Mouse (Mus musculus): Measurements from ENCODE around the gene Zfp869. TPM values are rescaled to one million over a fixed set of nuclear protein-coding genes. Genes with fewer than 3 reads are reported as not detected.
"Not testable (repeated sequence)": the region's sequence is repeated elsewhere in the genome, so short reads cannot be mapped to it uniquely, and the experiment has no call there.

The Zfp869 gene
- 10 to 100 TPM; 20.8 to 23.9 (median 23.1) TPM for total RNA-seq (2022)

DNA sequence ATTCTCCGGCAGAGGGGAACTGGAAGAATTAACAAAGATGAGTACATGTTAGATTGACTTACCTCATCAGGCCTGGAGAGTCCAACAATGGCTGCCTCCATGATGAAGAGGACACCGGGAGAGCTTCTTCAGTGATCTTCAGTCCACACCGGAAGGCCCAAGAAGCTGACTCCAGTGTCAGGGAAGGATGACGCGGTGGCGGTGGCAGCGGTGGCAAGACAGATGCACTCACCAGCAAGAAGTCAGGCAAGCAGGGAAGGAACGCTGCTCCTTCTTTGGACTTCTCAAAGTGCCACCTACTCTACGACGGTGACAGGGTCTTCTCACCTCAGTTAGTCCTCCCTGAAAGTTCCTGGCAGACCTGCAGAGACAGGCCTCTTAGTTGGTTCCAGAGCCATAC, at the start of gene Zfp869:
Zfp869 (minus strand) TSS at position 101 of the 400 bp plus-strand sequence.
- not testable (repeated sequence) for DNase-seq (ENCODE audit: low spot score in 2 of 2)

DNA sequence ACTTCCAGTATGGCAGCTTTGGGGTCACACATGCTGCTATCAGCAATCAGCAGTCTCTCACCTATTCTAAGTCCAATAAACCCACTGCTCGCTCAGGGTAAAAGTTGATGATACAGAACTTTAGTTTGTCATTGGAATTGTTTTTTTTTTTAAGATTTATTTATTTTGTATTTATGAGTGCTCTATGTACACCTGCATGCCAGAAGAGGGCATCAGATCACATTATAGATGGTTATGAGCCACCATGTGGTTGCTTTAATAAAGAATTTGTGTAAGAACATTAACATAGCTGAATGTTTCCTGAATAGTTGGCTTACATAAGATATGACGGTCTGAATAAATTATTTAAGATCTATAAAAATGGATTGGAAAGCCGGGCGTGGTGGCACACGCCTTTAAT, 47.8 kb upstream of the Zfp869 start:
- no peak for DNase-seq (ENCODE audit: low spot score in 2 of 2)

DNA sequence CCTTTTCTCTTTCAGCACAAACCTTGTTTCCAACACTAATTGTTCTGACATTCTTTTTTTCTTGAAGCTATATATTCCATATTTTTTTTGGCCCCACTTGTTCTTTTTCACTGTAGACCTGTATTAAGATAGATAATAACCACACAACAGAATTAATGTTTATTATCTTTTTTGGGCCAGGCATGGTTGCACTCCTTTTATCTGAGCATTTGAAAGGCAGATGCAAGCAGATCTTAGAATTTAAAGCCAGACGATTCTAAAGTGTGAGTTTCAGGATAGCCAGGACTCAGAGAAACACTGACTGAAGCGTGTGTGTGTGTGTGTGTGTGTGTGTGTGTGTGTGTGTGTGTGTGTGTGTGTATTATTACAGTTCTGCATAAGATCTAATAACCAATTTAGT, 41.9 kb upstream of the Zfp869 start:
- no peak for DNase-seq (ENCODE audit: low spot score in 2 of 2)

DNA sequence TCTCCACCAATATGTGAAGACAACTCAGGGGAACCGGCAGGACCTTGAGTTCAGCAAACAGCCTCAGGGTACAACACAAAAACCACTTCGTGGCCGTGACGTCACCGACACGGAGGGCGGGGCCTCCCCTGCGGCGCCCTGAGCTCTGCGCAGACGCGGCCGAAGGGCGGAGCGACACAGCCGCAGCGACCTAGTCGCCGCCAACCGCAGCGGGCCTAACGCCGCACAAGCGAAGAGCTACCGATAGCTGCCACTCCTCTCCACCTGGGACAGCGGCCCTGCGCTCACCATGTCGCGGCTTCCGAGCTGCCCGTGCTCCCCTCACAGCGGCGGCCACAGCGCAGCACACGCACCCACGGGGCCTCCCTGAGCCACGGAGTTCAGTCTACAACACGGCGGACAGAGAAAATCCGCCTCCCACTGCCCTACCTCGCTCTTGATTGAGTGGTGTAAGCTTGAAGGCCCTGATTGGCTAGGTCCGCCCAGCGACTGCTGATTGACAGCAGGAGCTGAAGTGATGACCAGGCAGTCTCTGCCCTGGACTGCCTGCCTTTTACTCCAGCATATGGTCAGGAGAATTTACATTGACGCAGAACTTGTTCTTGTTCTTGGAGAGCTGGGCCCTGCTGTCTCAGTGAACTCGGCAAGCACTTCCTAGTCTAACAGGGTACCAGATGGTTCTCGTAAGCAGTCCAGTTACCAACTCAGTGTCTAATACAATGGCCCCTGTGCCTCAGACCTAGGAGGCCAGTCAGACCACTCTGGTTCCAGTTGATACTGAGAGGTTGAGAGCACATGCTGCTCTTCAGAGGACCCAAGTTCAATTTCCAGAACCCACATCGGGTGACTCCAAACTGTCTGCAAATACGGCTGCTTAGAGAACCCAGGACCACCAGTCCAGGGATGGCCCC, 39.3 kb upstream of the Zfp869 start, which contains the start of gene Zfp963:
Zfp963 (minus strand) TSS at position 427 of the 911 bp plus-strand sequence.
- peak; percentile 89 to 93 for DNase-seq (ENCODE audit: low spot score in 2 of 2)

DNA sequence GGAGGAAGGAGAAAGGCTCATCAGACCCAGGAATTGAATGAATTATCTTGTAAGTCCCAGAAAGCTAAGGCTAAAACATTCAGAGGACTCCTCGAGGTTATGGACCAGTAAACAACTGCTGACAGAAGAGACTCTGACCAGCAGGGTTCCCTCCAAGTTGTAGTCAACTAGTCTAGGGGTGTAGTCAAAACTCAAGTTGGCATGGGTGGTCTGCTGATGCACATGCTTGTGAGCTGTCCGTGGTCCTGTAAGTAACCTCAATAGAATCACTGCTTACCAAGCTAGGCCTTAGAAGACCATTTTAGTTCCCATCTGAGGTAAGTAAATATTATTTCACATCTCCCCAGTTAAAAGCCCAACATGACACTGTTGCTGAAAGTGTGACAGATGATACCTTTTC, 30.7 kb upstream of the Zfp869 start:
- DNase-seq (ENCODE audit: low spot score in 2 of 2) = no peak

DNA sequence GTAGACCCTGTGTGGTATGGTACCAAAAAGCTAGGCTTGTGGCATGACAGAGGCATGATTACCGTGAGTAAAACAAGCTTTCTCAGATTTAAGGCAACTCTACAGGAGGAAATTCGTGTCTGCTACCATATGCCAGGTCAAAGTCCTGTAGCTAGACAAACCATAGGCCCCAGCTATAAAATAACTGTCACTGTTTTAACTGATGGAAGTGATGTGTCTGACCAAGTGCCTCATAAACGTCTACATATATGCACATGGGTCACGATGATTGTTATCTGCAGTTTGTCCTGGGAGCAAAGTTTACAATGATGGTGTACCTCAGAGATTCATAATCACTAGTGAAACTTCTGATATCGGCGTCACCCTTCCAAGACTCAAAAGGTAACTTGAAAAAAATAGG, 30.2 kb upstream of the Zfp869 start:
- DNase-seq (ENCODE audit: low spot score in 2 of 2) = no peak

DNA sequence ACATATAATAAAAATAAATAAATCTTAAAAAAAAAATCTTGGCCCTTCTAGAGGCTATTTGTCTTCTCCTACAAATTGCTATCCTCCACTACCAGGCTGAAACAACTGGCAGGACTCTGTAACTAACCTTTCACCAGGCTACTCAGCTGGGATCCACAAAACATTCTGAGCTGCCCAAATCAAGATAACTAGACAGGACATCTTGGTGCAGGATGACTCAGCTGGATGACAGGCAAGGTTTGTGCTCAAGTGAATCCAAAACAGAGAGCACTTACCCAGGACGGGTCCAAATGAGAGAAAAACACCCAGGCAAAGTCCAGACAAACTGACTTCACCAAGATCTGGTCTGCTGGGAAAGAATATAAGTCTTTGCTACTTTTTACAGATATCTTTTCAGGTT, 25.0 kb upstream of the Zfp869 start:
- DNase-seq (ENCODE audit: low spot score in 2 of 2) = no peak

DNA sequence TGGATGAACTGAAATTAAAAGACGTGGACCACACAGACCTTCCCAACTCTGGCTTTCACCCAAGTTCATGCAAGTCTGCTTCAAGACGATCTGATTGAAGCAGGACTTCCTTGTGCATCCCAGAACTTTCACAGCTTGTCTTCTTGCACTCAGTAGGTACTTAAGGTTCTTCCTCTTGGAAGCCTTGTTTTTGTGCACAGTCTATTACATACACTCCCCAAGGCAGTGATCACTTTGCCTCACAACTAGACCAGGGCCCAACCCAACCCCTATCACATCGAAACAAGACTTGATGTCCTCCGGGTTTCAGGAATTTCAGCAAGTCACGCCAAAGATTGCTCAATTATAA, 6.7 kb upstream of the Zfp869 start:
- DNase-seq (ENCODE audit: low spot score in 2 of 2) = no peak

DNA sequence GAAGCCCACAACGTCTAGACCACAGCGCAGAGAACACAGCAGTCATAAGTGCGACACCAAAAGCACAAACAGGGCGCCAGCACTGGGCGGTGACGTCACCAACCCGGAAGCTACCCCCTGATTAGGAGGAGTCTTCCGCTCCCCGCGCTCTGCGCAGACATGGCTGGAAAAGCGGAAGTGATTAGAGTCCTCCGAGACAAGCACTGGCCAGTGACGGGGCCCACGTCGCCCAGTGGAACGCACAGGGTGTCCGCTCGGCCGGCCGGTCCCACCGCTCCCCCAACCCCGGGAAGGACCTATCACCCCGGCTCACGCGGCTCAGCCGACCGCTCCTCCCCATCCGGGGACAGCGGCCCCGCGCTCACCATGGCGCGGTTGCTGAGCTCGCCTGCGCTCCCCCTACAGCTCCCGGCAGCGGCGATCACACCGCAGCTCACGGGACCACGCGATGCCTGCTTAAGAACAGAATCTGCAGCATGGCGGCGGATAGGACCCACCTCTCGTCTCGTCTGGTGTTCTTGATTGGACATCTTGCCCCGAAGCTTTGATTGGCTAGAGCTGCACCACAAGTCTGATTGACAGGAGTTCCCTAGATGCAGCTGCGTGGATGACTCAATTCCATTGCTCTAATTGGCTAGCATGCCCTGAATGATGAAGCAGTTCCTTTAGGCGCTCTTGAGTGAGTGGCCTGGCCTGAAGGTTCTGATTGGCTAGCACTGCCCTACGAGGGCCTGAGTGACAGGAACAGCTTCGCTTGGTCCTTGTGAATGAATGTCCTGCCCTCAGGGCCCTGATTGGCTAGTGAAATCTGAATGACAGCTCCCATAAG, 6.1 kb upstream of the Zfp869 start:
- DNase-seq (ENCODE audit: low spot score in 2 of 2) = peak; percentile 98 to 100

DNA sequence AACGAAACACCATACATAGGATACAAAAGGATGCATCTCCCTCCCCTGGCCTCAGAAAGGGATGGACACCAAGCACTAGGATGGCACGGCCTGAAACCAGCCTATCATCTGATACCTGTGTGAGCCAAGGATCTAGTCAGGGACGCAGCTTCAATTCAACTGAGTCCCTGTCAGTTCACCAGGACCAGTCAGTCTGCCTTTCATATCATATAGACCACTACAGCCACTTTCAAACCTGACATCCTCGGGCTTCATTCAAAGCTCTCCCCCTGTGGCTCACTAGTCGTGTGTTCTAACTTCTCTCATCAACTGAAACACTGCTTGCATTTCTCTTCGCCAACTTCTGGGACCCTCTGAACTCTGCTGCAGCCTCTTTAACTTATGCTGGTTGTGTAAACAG, 4.8 kb upstream of the Zfp869 start:
- no peak for DNase-seq (ENCODE audit: low spot score in 2 of 2)

DNA sequence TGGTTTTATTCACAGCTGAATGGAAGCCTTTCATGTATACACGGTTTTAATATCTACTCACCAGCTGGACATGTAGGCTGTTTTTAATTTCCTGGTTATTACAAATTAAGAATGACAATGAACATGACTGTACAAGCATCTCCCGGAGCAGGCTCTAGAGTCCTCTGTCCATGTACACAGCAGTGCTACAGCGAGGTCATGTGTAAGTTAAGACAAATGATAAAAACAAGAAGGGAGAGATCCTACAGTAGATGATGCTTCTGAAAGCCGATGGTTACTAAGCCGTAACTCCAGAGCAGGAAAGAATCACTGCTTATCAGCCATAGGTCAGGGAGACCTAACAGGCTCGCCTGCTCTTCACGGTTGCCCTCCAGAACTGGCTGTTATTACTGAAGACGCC, 3.0 kb upstream of the Zfp869 start:
- no peak for DNase-seq (ENCODE audit: low spot score in 2 of 2)

DNA sequence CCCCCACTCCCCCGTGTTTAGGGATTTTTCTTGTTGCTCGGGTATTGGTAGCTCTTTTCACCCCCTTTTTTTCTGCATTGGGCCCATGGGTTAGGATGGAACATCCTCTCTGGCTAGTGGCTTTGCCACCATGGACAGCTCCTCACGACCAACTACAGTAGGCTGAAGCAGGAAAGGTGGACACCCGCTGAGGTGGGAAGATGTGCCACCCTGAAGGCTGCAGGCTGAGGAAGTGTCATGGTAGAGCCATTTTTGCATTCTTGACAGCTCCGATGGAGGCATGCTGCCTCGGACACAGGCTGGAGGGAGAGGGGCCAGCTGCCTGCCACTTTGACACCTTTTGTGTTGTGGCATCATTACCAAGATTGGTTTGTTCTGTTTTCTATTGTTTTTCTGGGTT, 8.7 kb downstream of the Zfp869 start:
- no peak for DNase-seq (ENCODE audit: low spot score in 2 of 2)

DNA sequence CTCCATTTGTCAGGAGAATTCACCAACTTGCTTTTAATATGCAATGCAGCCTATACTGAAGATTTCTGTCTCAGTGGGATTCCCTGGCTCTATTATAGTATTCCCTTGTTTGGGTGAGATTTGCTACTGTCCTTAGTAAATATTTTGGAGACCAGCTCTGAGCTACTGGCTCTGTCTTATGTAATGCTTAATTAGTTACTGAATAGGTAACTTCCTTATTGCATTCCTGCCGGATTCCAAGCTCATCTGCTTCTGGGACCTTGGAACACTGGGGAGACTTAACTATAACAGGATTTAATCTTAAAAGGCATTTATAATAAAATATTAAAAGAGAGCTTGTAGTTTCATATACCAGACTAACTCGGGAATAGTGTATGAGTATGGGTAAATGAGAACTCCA, 45.5 kb downstream of the Zfp869 start:
- not testable (repeated sequence) for DNase-seq (ENCODE audit: low spot score in 2 of 2)

DNA sequence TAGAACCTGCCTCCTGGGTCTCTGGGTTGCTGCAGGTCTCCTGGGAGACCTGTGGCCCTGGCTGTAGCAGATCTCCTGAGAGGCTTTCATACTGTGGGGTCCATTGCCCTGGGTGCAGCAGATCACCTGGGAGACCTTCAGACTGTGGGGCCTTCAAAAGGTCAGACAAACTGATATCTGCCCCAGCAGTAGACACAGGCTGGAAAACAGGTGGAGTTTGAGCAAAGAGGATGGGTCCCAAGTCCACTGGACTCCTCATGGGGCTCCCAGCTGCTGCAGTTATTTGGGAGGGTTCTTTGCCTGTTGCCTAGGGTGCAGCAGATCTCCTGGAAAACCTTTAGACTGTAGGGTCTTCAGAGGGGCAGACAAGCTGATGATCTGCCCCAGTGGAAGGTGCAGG, 49.2 kb downstream of the Zfp869 start:
- no peak for DNase-seq (ENCODE audit: low spot score in 2 of 2)

Other genes with a start within 250 kb of the Zfp869 start
- gene Gm7697, start 187.7 kb downstream of the Zfp869 start, total RNA-seq (2022) = under 1 TPM in 1 of 4 experiments, not detected in 3; 0.18 TPM
- 10 to 100 TPM; 14.9 to 21.2 (median 17.7) TPM for gene Zfp868, start 85.2 kb downstream of the Zfp869 start, total RNA-seq (2022)
- gene Zfp964, start 56.2 kb downstream of the Zfp869 start, total RNA-seq (2022) = 1 to 10 TPM; 4.4 to 6.8 (median 5.4) TPM
- 1 to 10 TPM; 2.9 to 5.2 (median 3.6) TPM for gene Zfp963, start 39.2 kb upstream of the Zfp869 start, total RNA-seq (2022)
- gene Gm20422, start 64.2 kb upstream of the Zfp869 start, total RNA-seq (2022) = 1 to 10 TPM; 1.7 to 2.9 (median 2.1) TPM
- 10 to 100 TPM; 37.5 to 40.3 (median 38.9) TPM for gene Atp13a1, start 80.4 kb upstream of the Zfp869 start, total RNA-seq (2022)
- 10 to 100 TPM; 26.2 to 36.6 (median 31.0) TPM for gene Zfp866, start 80.5 kb upstream of the Zfp869 start, total RNA-seq (2022)
- gene Gmip, start 98.0 kb upstream of the Zfp869 start, total RNA-seq (2022) = 10 to 100 TPM; 15.1 to 28.6 (median 18.1) TPM
- under 1 TPM; 0.49 to 0.69 (median 0.66) TPM for gene Lpar2, start 111.7 kb upstream of the Zfp869 start, total RNA-seq (2022)
- 10 to 100 TPM; 15.7 to 22.4 (median 20.7) TPM for gene Pbx4, start 121.8 kb upstream of the Zfp869 start, total RNA-seq (2022)
- gene Cilp2, start 177.0 kb upstream of the Zfp869 start, total RNA-seq (2022) = under 1 TPM; 0.57 to 0.62 (median 0.59) TPM
- gene Tssk6, start 191.5 kb upstream of the Zfp869 start, total RNA-seq (2022) = under 1 TPM in 2 of 4 experiments, not detected in 2; 0.41 to 0.47 TPM
- gene Ndufa13, start 191.8 kb upstream of the Zfp869 start, total RNA-seq (2022) = 100 to 1,000 TPM in 3 of 4 experiments, 10 to 100 TPM in 1; 95.2 to 148 (median 127) TPM
- gene Yjefn3, start 192.0 kb upstream of the Zfp869 start, total RNA-seq (2022) = 10 to 100 TPM; 19.1 to 43.7 (median 32.3) TPM

Data from layer of hippocampus, adult 8-10 months (tissue).